Mouse (Mus musculus): ENCODE measurements around the gene Polr1e. TPM values are rescaled to one million over a fixed set of nuclear protein-coding genes. Genes with fewer than 3 reads are reported as not detected.
"Not testable (repeated sequence)": the region's sequence is repeated elsewhere in the genome, so short reads cannot be mapped to it uniquely, and the experiment has no call there.

The Polr1e gene
- polyA plus RNA-seq, 1 experiment: 29.0 TPM

- Histone ChIP-seq H3K36me3 (ENCODE audit: control insufficient read depth, insufficient read depth) (no peaks in the 10 kb centered on the region), H3ac (ENCODE audit: control insufficient read depth, insufficient read length, low read depth) (no peak overlapping the region), H3K79me2 (ENCODE audit: control insufficient read depth, insufficient read depth) (no peaks in the 10 kb centered on the region), H3K79me3 (ENCODE audit: low read depth) (no peaks in the 10 kb centered on the region), H3K27me3 (ENCODE audit: control insufficient read depth, insufficient read depth, insufficient read length) (no peaks in the 10 kb centered on the region), H3K4me3 (ENCODE audit: insufficient read depth, poor library complexity, severe bottlenecking) (peak overlapping the region; percentile 39)
- TF ChIP-seq CEBPB (IDR thresholded peaks at IDR 0.05; ENCODE audit: low read depth) (no peak), MYOG (IDR thresholded peaks at IDR 0.05; ENCODE audit: control insufficient read depth, extremely low read depth, insufficient read length) (no peak), CTCF (IDR thresholded peaks at IDR 0.05; ENCODE audit: control insufficient read depth, insufficient read depth, insufficient read length) (no peak), MYOD1 (IDR thresholded peaks at IDR 0.05; ENCODE audit: control insufficient read depth, insufficient read length, low read depth) (no peak), USF1 (IDR thresholded peaks at IDR 0.05; ENCODE audit: low read depth) (no peak), FOSL1 (IDR thresholded peaks at IDR 0.05; ENCODE audit: insufficient read depth, low read length, poor library complexity, severe bottlenecking) (no peak), MAX (IDR thresholded peaks at IDR 0.05) (no peak)
Observed at GRCm38 (mm10) chr4:44981974-44982287, 36.5 kb upstream of the Polr1e start.

GRCm38 (mm10) chr4:44982440-44983130 is 35.8 kb upstream of the Polr1e start:
- no peaks in the 10 kb centered on the region for H3K36me3 ChIP-seq (ENCODE audit: control insufficient read depth, insufficient read depth)
- TF ChIP-seq MAX (IDR thresholded peaks at IDR 0.05) (no peak), MYOD1 (IDR thresholded peaks at IDR 0.05; ENCODE audit: control insufficient read depth, insufficient read length, low read depth) (no peak), CEBPB (IDR thresholded peaks at IDR 0.05; ENCODE audit: low read depth) (no peak), USF1 (IDR thresholded peaks at IDR 0.05; ENCODE audit: low read depth) (no peak), MYOG (IDR thresholded peaks at IDR 0.05; ENCODE audit: control insufficient read depth, extremely low read depth, insufficient read length) (no peak), CTCF (IDR thresholded peaks at IDR 0.05; ENCODE audit: control insufficient read depth, insufficient read depth, insufficient read length) (no peak), FOSL1 (IDR thresholded peaks at IDR 0.05; ENCODE audit: insufficient read depth, low read length, poor library complexity, severe bottlenecking) (no peak)

GRCm38 (mm10) chr4:44983131-44983740 is 35.1 kb upstream of the Polr1e start:
- TF ChIP-seq CTCF (IDR thresholded peaks at IDR 0.05; ENCODE audit: control insufficient read depth, insufficient read depth, insufficient read length) (no peak), CEBPB (IDR thresholded peaks at IDR 0.05; ENCODE audit: low read depth) (no peak), FOSL1 (IDR thresholded peaks at IDR 0.05; ENCODE audit: insufficient read depth, low read length, poor library complexity, severe bottlenecking) (no peak), MYOD1 (IDR thresholded peaks at IDR 0.05; ENCODE audit: control insufficient read depth, insufficient read length, low read depth) (no peak), MYOG (IDR thresholded peaks at IDR 0.05; ENCODE audit: control insufficient read depth, extremely low read depth, insufficient read length) (no peak), USF1 (IDR thresholded peaks at IDR 0.05; ENCODE audit: low read depth) (no peak), MAX (IDR thresholded peaks at IDR 0.05) (no peak)
- H3K27me3 ChIP-seq (ENCODE audit: control insufficient read depth, insufficient read depth, insufficient read length): no peaks in the 10 kb centered on the region
- no peaks in the 10 kb centered on the region for H3K79me2 ChIP-seq (ENCODE audit: control insufficient read depth, insufficient read depth)
- no peak overlapping the region for H3K4me3 ChIP-seq (ENCODE audit: insufficient read depth, poor library complexity, severe bottlenecking)
- H3ac ChIP-seq (ENCODE audit: control insufficient read depth, insufficient read length, low read depth): no peak overlapping the region
- H3K36me3 ChIP-seq (ENCODE audit: control insufficient read depth, insufficient read depth): no peaks in the 10 kb centered on the region
- no peaks in the 10 kb centered on the region for H3K79me3 ChIP-seq (ENCODE audit: low read depth)

More at GRCm38 (mm10) chr4:44982440-44983130, 35.8 kb upstream of the Polr1e start:
- H3ac ChIP-seq (ENCODE audit: control insufficient read depth, insufficient read length, low read depth): no peak overlapping the region
- H3K79me3 ChIP-seq (ENCODE audit: low read depth): no peaks in the 10 kb centered on the region
- no peaks in the 10 kb centered on the region for H3K27me3 ChIP-seq (ENCODE audit: control insufficient read depth, insufficient read depth, insufficient read length)
- no peak overlapping the region for H3K4me3 ChIP-seq (ENCODE audit: insufficient read depth, poor library complexity, severe bottlenecking)
- H3K79me2 ChIP-seq (ENCODE audit: control insufficient read depth, insufficient read depth): no peaks in the 10 kb centered on the region

- Histone ChIP-seq H3K27me3 (ENCODE audit: control insufficient read depth, insufficient read depth, insufficient read length) (no peaks in the 10 kb centered on the region), H3ac (ENCODE audit: control insufficient read depth, insufficient read length, low read depth) (no peak overlapping the region), H3K36me3 (ENCODE audit: control insufficient read depth, insufficient read depth) (peaks cover 3% of the 10 kb centered on the region), H3K79me3 (ENCODE audit: low read depth) (no peaks in the 10 kb centered on the region), H3K79me2 (ENCODE audit: control insufficient read depth, insufficient read depth) (no peaks in the 10 kb centered on the region), H3K4me3 (ENCODE audit: insufficient read depth, poor library complexity, severe bottlenecking) (no peak overlapping the region)
- no peak for TF ChIP-seq MYOD1 (IDR thresholded peaks at IDR 0.05; ENCODE audit: control insufficient read depth, insufficient read length, low read depth)
Observed at GRCm38 (mm10) chr4:44990560-44990959, 27.8 kb upstream of the Polr1e start.

- not testable (repeated sequence) for H3K27me3 ChIP-seq (ENCODE audit: control insufficient read depth, insufficient read depth, insufficient read length); H3K4me3 ChIP-seq (ENCODE audit: insufficient read depth, poor library complexity, severe bottlenecking); H3K79me2 ChIP-seq (ENCODE audit: control insufficient read depth, insufficient read depth); H3K79me3 ChIP-seq (ENCODE audit: low read depth); H3K36me3 ChIP-seq (ENCODE audit: control insufficient read depth, insufficient read depth); H3ac ChIP-seq (ENCODE audit: control insufficient read depth, insufficient read length, low read depth)
Observed at GRCm38 (mm10) chr4:44992330-44992729, 26.1 kb upstream of the Polr1e start.

GRCm38 (mm10) chr4:44993179-44993578 is 25.2 kb upstream of the Polr1e start:
- not testable (repeated sequence) for H3K79me2 ChIP-seq (ENCODE audit: control insufficient read depth, insufficient read depth); H3K79me3 ChIP-seq (ENCODE audit: low read depth); H3ac ChIP-seq (ENCODE audit: control insufficient read depth, insufficient read length, low read depth); H3K36me3 ChIP-seq (ENCODE audit: control insufficient read depth, insufficient read depth); H3K27me3 ChIP-seq (ENCODE audit: control insufficient read depth, insufficient read depth, insufficient read length); H3K4me3 ChIP-seq (ENCODE audit: insufficient read depth, poor library complexity, severe bottlenecking)

All from C2C12 (cell line).